Mouse (Mus musculus): Measurements from ENCODE around the gene Kmo.

Kmo gene

GRCm38 (mm10) chr1:175619814-175620431 lies at the start of gene Kmo:
Kmo (plus strand) TSS chr1:175620381.
- no peaks in the 10 kb centered on the region for H3K27me3 ChIP-seq (ENCODE audit: control insufficient read depth, insufficient read depth, low read length, poor library complexity, severe bottlenecking)
- peaks cover 7% of the 10 kb centered on the region for H3K36me3 ChIP-seq (ENCODE audit: control insufficient read depth, insufficient read depth, low read length, poor library complexity, severe bottlenecking)
- no peak for DNase-seq (ENCODE audit: low read depth, low spot score)

GRCm38 (mm10) chr1:175574129-175574528 lies 46.1 kb upstream of the Kmo start:
- H3K36me3 ChIP-seq (ENCODE audit: control insufficient read depth, insufficient read depth, low read length, poor library complexity, severe bottlenecking): no peaks in the 10 kb centered on the region
- DNase-seq (ENCODE audit: low read depth, low spot score): no peak
- H3K27me3 ChIP-seq (ENCODE audit: control insufficient read depth, insufficient read depth, low read length, poor library complexity, severe bottlenecking): no peaks in the 10 kb centered on the region

GRCm38 (mm10) chr1:175578425-175579096 lies 41.6 kb upstream of the Kmo start:
- H3K27me3 ChIP-seq (ENCODE audit: control insufficient read depth, insufficient read depth, low read length, poor library complexity, severe bottlenecking): no peaks in the 10 kb centered on the region
- DNase-seq (ENCODE audit: low read depth, low spot score): no peak
- H3K36me3 ChIP-seq (ENCODE audit: control insufficient read depth, insufficient read depth, low read length, poor library complexity, severe bottlenecking): no peaks in the 10 kb centered on the region

GRCm38 (mm10) chr1:175579598-175580235 lies 40.5 kb upstream of the Kmo start:
- Histone ChIP-seq H3K36me3 (ENCODE audit: control insufficient read depth, insufficient read depth, low read length, poor library complexity, severe bottlenecking) (no peaks in the 10 kb centered on the region), H3K27me3 (ENCODE audit: control insufficient read depth, insufficient read depth, low read length, poor library complexity, severe bottlenecking) (no peaks in the 10 kb centered on the region)
- DNase-seq (ENCODE audit: low read depth, low spot score): no peak

- Histone ChIP-seq H3K27me3 (ENCODE audit: control insufficient read depth, insufficient read depth, low read length, poor library complexity, severe bottlenecking) (no peaks in the 10 kb centered on the region), H3K36me3 (ENCODE audit: control insufficient read depth, insufficient read depth, low read length, poor library complexity, severe bottlenecking) (no peaks in the 10 kb centered on the region)
- no peak for DNase-seq (ENCODE audit: low read depth, low spot score)
Observed at GRCm38 (mm10) chr1:175580346-175580745, 39.8 kb upstream of the Kmo start.

GRCm38 (mm10) chr1:175582799-175583198 lies 37.4 kb upstream of the Kmo start:
- Histone ChIP-seq H3K27me3 (ENCODE audit: control insufficient read depth, insufficient read depth, low read length, poor library complexity, severe bottlenecking) (no peaks in the 10 kb centered on the region), H3K36me3 (ENCODE audit: control insufficient read depth, insufficient read depth, low read length, poor library complexity, severe bottlenecking) (no peaks in the 10 kb centered on the region)
- no peak for DNase-seq (ENCODE audit: low read depth, low spot score)

GRCm38 (mm10) chr1:175585267-175585666 lies 34.9 kb upstream of the Kmo start:
- Histone ChIP-seq H3K27me3 (ENCODE audit: control insufficient read depth, insufficient read depth, low read length, poor library complexity, severe bottlenecking) (no peaks in the 10 kb centered on the region), H3K36me3 (ENCODE audit: control insufficient read depth, insufficient read depth, low read length, poor library complexity, severe bottlenecking) (no peaks in the 10 kb centered on the region)
- DNase-seq (ENCODE audit: low read depth, low spot score): no peak

- Histone ChIP-seq H3K36me3 (ENCODE audit: control insufficient read depth, insufficient read depth, low read length, poor library complexity, severe bottlenecking) (no peaks in the 10 kb centered on the region), H3K27me3 (ENCODE audit: control insufficient read depth, insufficient read depth, low read length, poor library complexity, severe bottlenecking) (no peaks in the 10 kb centered on the region)
- DNase-seq (ENCODE audit: low read depth, low spot score): no peak
Observed at GRCm38 (mm10) chr1:175586656-175587055, 33.5 kb upstream of the Kmo start.

- no peak for DNase-seq (ENCODE audit: low read depth, low spot score)
- Histone ChIP-seq H3K27me3 (ENCODE audit: control insufficient read depth, insufficient read depth, low read length, poor library complexity, severe bottlenecking) (no peaks in the 10 kb centered on the region), H3K36me3 (ENCODE audit: control insufficient read depth, insufficient read depth, low read length, poor library complexity, severe bottlenecking) (no peaks in the 10 kb centered on the region)
Observed at GRCm38 (mm10) chr1:175592832-175593231, 27.3 kb upstream of the Kmo start.

GRCm38 (mm10) chr1:175602231-175602630 lies 17.9 kb upstream of the Kmo start:
- no peak for DNase-seq (ENCODE audit: low read depth, low spot score)

GRCm38 (mm10) chr1:175603390-175603789 lies 16.8 kb upstream of the Kmo start:
- DNase-seq (ENCODE audit: low read depth, low spot score): peak; percentile 27
- H3K27me3 ChIP-seq (ENCODE audit: control insufficient read depth, insufficient read depth, low read length, poor library complexity, severe bottlenecking): no peaks in the 10 kb centered on the region
- H3K36me3 ChIP-seq (ENCODE audit: control insufficient read depth, insufficient read depth, low read length, poor library complexity, severe bottlenecking): peaks cover 33% of the 10 kb centered on the region

More at GRCm38 (mm10) chr1:175602231-175602630, 17.9 kb upstream of the Kmo start:
- Histone ChIP-seq H3K27me3 (ENCODE audit: control insufficient read depth, insufficient read depth, low read length, poor library complexity, severe bottlenecking) (no peaks in the 10 kb centered on the region), H3K36me3 (ENCODE audit: control insufficient read depth, insufficient read depth, low read length, poor library complexity, severe bottlenecking) (peaks cover 24% of the 10 kb centered on the region)

- DNase-seq (ENCODE audit: low read depth, low spot score): no peak
Observed at GRCm38 (mm10) chr1:175607308-175607707, 12.9 kb upstream of the Kmo start.

GRCm38 (mm10) chr1:175607838-175608585 lies 12.2 kb upstream of the Kmo start:
- no peaks in the 10 kb centered on the region for H3K27me3 ChIP-seq (ENCODE audit: control insufficient read depth, insufficient read depth, low read length, poor library complexity, severe bottlenecking)
- DNase-seq (ENCODE audit: low read depth, low spot score): no peak
- peaks cover 39% of the 10 kb centered on the region for H3K36me3 ChIP-seq (ENCODE audit: control insufficient read depth, insufficient read depth, low read length, poor library complexity, severe bottlenecking)

More at GRCm38 (mm10) chr1:175607308-175607707, 12.9 kb upstream of the Kmo start:
- Histone ChIP-seq H3K36me3 (ENCODE audit: control insufficient read depth, insufficient read depth, low read length, poor library complexity, severe bottlenecking) (peaks cover 36% of the 10 kb centered on the region), H3K27me3 (ENCODE audit: control insufficient read depth, insufficient read depth, low read length, poor library complexity, severe bottlenecking) (no peaks in the 10 kb centered on the region)

- DNase-seq (ENCODE audit: low read depth, low spot score): no peak
- H3K27me3 ChIP-seq (ENCODE audit: control insufficient read depth, insufficient read depth, low read length, poor library complexity, severe bottlenecking): no peaks in the 10 kb centered on the region
- H3K36me3 ChIP-seq (ENCODE audit: control insufficient read depth, insufficient read depth, low read length, poor library complexity, severe bottlenecking): peaks cover 40% of the 10 kb centered on the region
Observed at GRCm38 (mm10) chr1:175608708-175609107, 11.5 kb upstream of the Kmo start.

- peaks cover 25% of the 10 kb centered on the region for H3K36me3 ChIP-seq (ENCODE audit: control insufficient read depth, insufficient read depth, low read length, poor library complexity, severe bottlenecking)
- no peak for DNase-seq (ENCODE audit: low read depth, low spot score)
- H3K27me3 ChIP-seq (ENCODE audit: control insufficient read depth, insufficient read depth, low read length, poor library complexity, severe bottlenecking): no peaks in the 10 kb centered on the region
Observed at GRCm38 (mm10) chr1:175614992-175615391, 5.2 kb upstream of the Kmo start.
